Comparison of ENCODE assay signal across 9 mouse cellular contexts in the genomic region with DNA sequence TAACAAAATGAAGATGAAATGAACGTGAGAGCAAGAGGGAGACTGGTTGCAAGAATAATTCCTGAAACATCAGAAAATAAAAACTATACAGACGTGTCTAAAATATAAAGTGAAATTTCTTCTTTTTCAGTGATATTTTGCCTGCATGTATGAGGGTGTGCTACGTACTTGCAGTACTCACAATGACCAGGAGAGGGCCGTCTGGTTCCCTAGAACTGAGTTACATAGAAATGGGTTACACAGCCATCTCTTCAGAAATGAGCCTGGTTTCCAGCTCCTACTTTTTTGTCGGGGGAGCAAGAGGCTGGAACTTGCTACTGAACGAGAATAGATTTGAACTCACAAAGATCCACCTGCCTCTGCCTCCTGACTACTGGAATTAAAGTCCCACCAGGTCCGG. TPM values are rescaled to one million over a fixed set of nuclear protein-coding genes. Genes with fewer than 3 reads are reported as not detected.
A peak's percentile ranks its signal among the peaks of the same experiment; 100 is the strongest.
DNase-seq lines count a peak whose midpoint lies in the region; ATAC-seq and TF ChIP-seq lines count a peak whose summit lies in the region.
"Had no signal": no experiment of that assay in that cellular context is flagged by ENCODE, and none has a peak within 500 bp of the region (broad histone marks: within the 10 kb centered on the region; RNA-seq: fewer than 3 reads in every experiment).

No protein-coding gene starts in this region.

- no peak overlapping the region for H3K27ac ChIP-seq in ES-E14 (ENCODE audit: insufficient read depth, low read depth, low read length, poor library complexity, severe bottlenecking)
- no peak overlapping the region for H3K27ac ChIP-seq in liver, embryonic 13.5 days
- H3K27ac ChIP-seq: stomach, embryonic 15.5 days had no signal

- no peaks in the 10 kb centered on the region for H3K9me3 ChIP-seq in ES-E14 (ENCODE audit: control insufficient read depth, insufficient read depth, low read depth, low read length)
- no peaks in the 10 kb centered on the region for H3K9me3 ChIP-seq in liver, embryonic 13.5 days (replicated peaks)
- H3K9me3 ChIP-seq: stomach, embryonic 15.5 days had no signal

- H3K36me3 ChIP-seq in ES-E14 (ENCODE audit: control insufficient read depth, insufficient read depth, low read length, poor library complexity, severe bottlenecking), result no peaks in the 10 kb centered on the region
- H3K36me3 ChIP-seq in liver, embryonic 13.5 days, result no peaks in the 10 kb centered on the region
- H3K36me3 ChIP-seq: stomach, embryonic 15.5 days had no signal

- H3K4me3 ChIP-seq in ES-E14 (ENCODE audit: insufficient read depth in 1 of 2, low read depth in 1 of 2, low read length in 2 of 2, poor library complexity in 1 of 2, severe bottlenecking in 1 of 2), result no peak overlapping the region
- no peak overlapping the region for H3K4me3 ChIP-seq in liver, embryonic 13.5 days (replicated peaks)
- H3K4me3 ChIP-seq: stomach, embryonic 15.5 days had no signal

- ATAC-seq in frontal cortex, adult (ENCODE audit: low TSS enrichment), result peak; percentile 74; the same call in 1 of the 2 replicates
- ATAC-seq in liver, embryonic 13.5 days (ENCODE audit: low read depth), result no peak

- no peaks in the 10 kb centered on the region for H3K4me1 ChIP-seq in ES-E14 (ENCODE audit: control insufficient read depth in 2 of 2, insufficient read depth in 2 of 2, low read length in 2 of 2, poor library complexity in 1 of 2)
- H3K4me1 ChIP-seq in liver, embryonic 13.5 days (replicated peaks), result no peaks in the 10 kb centered on the region
- H3K4me1 ChIP-seq: stomach, embryonic 15.5 days had no signal

- DNase-seq in 3134 (ENCODE audit: extremely low read depth, insufficient read length, low spot score) (peak; percentile 16), ES-E14 (ENCODE audit: low read depth, low spot score) (peak; percentile 40)
- DNase-seq in cerebellum, adult 8-10 months, result peak; percentile 73
- peak; percentile 82 for DNase-seq in kidney, postnatal 10 days
- peak; percentile 27 for DNase-seq in liver, embryonic 13.5 days
- peak; percentile 21 for DNase-seq in retina, postnatal 7 days (ENCODE audit: low read depth, low spot score)
- DNase-seq in urinary bladder, postnatal 25 days (ENCODE audit: low spot score), result peak; percentile 49

- WGBS in liver, embryonic 13.5 days (ENCODE audit: insufficient replicate concordance), result 19% methylated on average over 7 of the region's 7 CpGs

- H3K9ac ChIP-seq in ES-E14 (ENCODE audit: insufficient read depth, low read depth, low read length, poor library complexity, severe bottlenecking), result no peak overlapping the region
- H3K9ac ChIP-seq in liver, embryonic 13.5 days, result no peak overlapping the region
- H3K9ac ChIP-seq: stomach, embryonic 15.5 days had no signal

- no peaks in the 10 kb centered on the region for H3K27me3 ChIP-seq in liver, embryonic 13.5 days
- H3K27me3 ChIP-seq: stomach, embryonic 15.5 days had no signal

- no peak overlapping the region for H3K4me2 ChIP-seq in liver, embryonic 13.5 days
- H3K4me2 ChIP-seq: stomach, embryonic 15.5 days had no signal

- in situ Hi-C loops in ES-E14 (cut with MboI; ENCODE audit: low sequenced_read_pairs in 2 of 2, unreplicated experiment in 2 of 2), result loop anchor here (10.0 to 25.0 kb wide), 2 partner anchors 204 to 206 kb away; no protein-coding TSS in a partner anchor

TF ChIP-seq in ES-E14, 5 proteins besides CTCF, POLR2A, EP300 and RAD21:
- TF ChIP-seq CHD2 (IDR thresholded peaks at IDR 0.05; ENCODE audit: low read depth, low read length) (no peak), ZNF384 (IDR thresholded peaks at IDR 0.05; ENCODE audit: low read depth, low read length) (no peak), HCFC1 (IDR thresholded peaks at IDR 0.05; ENCODE audit: borderline replicate concordance, insufficient read depth, low read length) (no peak), MAFK (IDR thresholded peaks at IDR 0.05; ENCODE audit: insufficient read depth, low read depth, low read length) (no peak), ZC3H11A (IDR thresholded peaks at IDR 0.05; ENCODE audit: borderline replicate concordance, low read depth, low read length) (no peak)

RNA-seq across cellular contexts. Expression of gene Slc7a3, which starts 45.2 kb away (rescaled TPM):
- 296 and 570 TPM in 2 replicates for total RNA-seq in ES-E14 (2012; rRNA removed)
- 0.61 and 1.1 TPM in 2 replicates for polyA plus RNA-seq in liver, embryonic 13.5 days (2015; fragmentation: Nextera tagmentation; extraction: Ambion mirVana)

Comparison
In these comparisons a context has a peak if more than half of its experiments do, and no peak if none do; other contexts are left out.
1. DNase-seq: peak in every context shown above with its lines; median percentile 82 in kidney, postnatal 10 days; 73 in cerebellum, adult 8-10 months; 49 in urinary bladder, postnatal 25 days; 40 in ES-E14; 27 in liver, embryonic 13.5 days; 21 in retina, postnatal 7 days; 16 in 3134.